Mouse (Mus musculus) heart, adult 2 months (tissue): ENCODE data around the gene Acsl6.

ENCODE experiments used
- CTCF ChIP-seq: fragments of 200-600 bp; IDR thresholded peaks from 2 replicates; pipeline ENCODE4 v1.8.1; 2022; ENCODE audit warnings: antibody characterized with exemption, mild to moderate bottlenecking, moderate library complexity
- EP300 ChIP-seq: fragments of 200-500 bp; IDR thresholded peaks from 2 replicates; pipeline ENCODE4 v1.6.1; 2011; ENCODE audit warnings: low read depth, low read length, control low read depth; ENCODE audit not compliant: insufficient read depth
- POLR2A ChIP-seq: fragments of 200-500 bp; IDR thresholded peaks from 2 replicates; pipeline ENCODE4 v1.6.1; 2011; ENCODE audit warnings: mild to moderate bottlenecking, low read depth, low read length, control low read depth; ENCODE audit not compliant: insufficient read depth

GRCm38 (mm10) chr11:54303076-54303727, 396 bp upstream of the Acsl6 start:
- no peak for TF ChIP-seq POLR2A
- TF ChIP-seq CTCF, result no peak
- no peak for TF ChIP-seq EP300
